Mouse (Mus musculus) v-Abl transformed pro-B cells (cell line): ENCODE data around the gene Ap5m1.

Source experiments
- in situ Hi-C, 2 experiments: fragments of 400-800 bp; cut with MboI; formaldehyde crosslinking; loops; one replicate each; pipeline ENCODE4 v1.15.1; 2025; ENCODE audit not compliant: unreplicated experiment in 2 of 2

Ap5m1 gene

GRCm38 (mm10) chr14:49065529-49066273 is at the start of gene Ap5m1:
Ap5m1 (plus strand) TSS chr14:49066097.
- in situ Hi-C loops: loop anchor here (5.0 to 25.0 kb wide), 4 partner anchors 107 to 1778 kb away; partner anchors contain the start of genes Naa30 (in 2 of the 2), Mapk1ip1l (in 1 of the 2), Socs4 (in 1 of the 2) and Ttc5 (in 1 of the 2)

GRCm38 (mm10) chr14:49019765-49020164 is 46.1 kb upstream of the Ap5m1 start:
- in situ Hi-C loops: loop anchor here (25.0 kb wide), 2 partner anchors 657 to 1432 kb away; no protein-coding TSS in a partner anchor

GRCm38 (mm10) chr14:49027040-49027778 is 38.7 kb upstream of the Ap5m1 start:
- in situ Hi-C loops: no loop called here

GRCm38 (mm10) chr14:49027779-49028368 is 38.0 kb upstream of the Ap5m1 start:
- in situ Hi-C loops: no loop called here

- in situ Hi-C loops: no loop called here
Measured at GRCm38 (mm10) chr14:49028991-49029390, 36.9 kb upstream of the Ap5m1 start.

GRCm38 (mm10) chr14:49045610-49046009 is 20.3 kb upstream of the Ap5m1 start:
- in situ Hi-C loops: no loop called here

- in situ Hi-C loops: no loop called here
Measured at GRCm38 (mm10) chr14:49049492-49049891, 16.4 kb upstream of the Ap5m1 start.

GRCm38 (mm10) chr14:49063838-49064237 is 2.1 kb upstream of the Ap5m1 start:
- in situ Hi-C loops: loop anchor here (5.0 to 25.0 kb wide), 4 partner anchors 52 to 1777 kb away; partner anchors contain the start of genes Mapk1ip1l (in 1 of the 2), Socs4 (in 1 of the 2), Ttc5 (in 1 of the 2) and Wdhd1 (in 1 of the 2)

- in situ Hi-C loops: loop anchor here (5.0 to 25.0 kb wide), 4 partner anchors 106 to 1779 kb away; partner anchors contain the start of genes Naa30 (in 2 of the 2), Mapk1ip1l (in 1 of the 2), Socs4 (in 1 of the 2) and Ttc5 (in 1 of the 2)
Measured at GRCm38 (mm10) chr14:49066274-49066823, 452 bp downstream of the Ap5m1 start, which contains the start of gene Exoc5. Exoc5 (minus strand) TSS chr14:49066653.

- in situ Hi-C loops: loop anchor here in 1 of 2 experiments (25.0 kb wide), 2 partner anchors 1714 to 1786 kb away; partner anchors contain the start of genes Mapk1ip1l, Socs4, Ttc5 and Wdhd1
Measured at GRCm38 (mm10) chr14:49072837-49073236, 6.9 kb downstream of the Ap5m1 start.

GRCm38 (mm10) chr14:49073896-49074295 is 8.0 kb downstream of the Ap5m1 start:
- in situ Hi-C loops: loop anchor here in 1 of 2 experiments (25.0 kb wide), 2 partner anchors 1713 to 1787 kb away; partner anchors contain the start of genes Mapk1ip1l, Socs4, Ttc5 and Wdhd1

- in situ Hi-C loops: loop anchor here in 1 of 2 experiments (25.0 kb wide), 2 partner anchors 1713 to 1787 kb away; partner anchors contain the start of genes Mapk1ip1l, Socs4, Ttc5 and Wdhd1
Measured at GRCm38 (mm10) chr14:49074361-49074760, 8.5 kb downstream of the Ap5m1 start.

GRCm38 (mm10) chr14:49078820-49079219 is 12.9 kb downstream of the Ap5m1 start:
- in situ Hi-C loops: loop anchor here in 1 of 2 experiments (25.0 kb wide), 1 partner anchor 1342 kb away; no protein-coding TSS in a partner anchor

GRCm38 (mm10) chr14:49086522-49086921 is 20.6 kb downstream of the Ap5m1 start:
- in situ Hi-C loops: loop anchor here in 1 of 2 experiments (25.0 kb wide), 1 partner anchor 1349 kb away; no protein-coding TSS in a partner anchor

- in situ Hi-C loops: loop anchor here in 1 of 2 experiments (25.0 kb wide), 1 partner anchor 1351 kb away; no protein-coding TSS in a partner anchor
Measured at GRCm38 (mm10) chr14:49088155-49089048, 22.5 kb downstream of the Ap5m1 start.

GRCm38 (mm10) chr14:49089461-49090058 is 23.7 kb downstream of the Ap5m1 start:
- in situ Hi-C loops: loop anchor here in 1 of 2 experiments (25.0 kb wide), 1 partner anchor 1352 kb away; no protein-coding TSS in a partner anchor

GRCm38 (mm10) chr14:49090102-49090501 is 24.2 kb downstream of the Ap5m1 start:
- in situ Hi-C loops: loop anchor here in 1 of 2 experiments (25.0 kb wide), 1 partner anchor 1353 kb away; no protein-coding TSS in a partner anchor

GRCm38 (mm10) chr14:49091277-49091676 is 25.4 kb downstream of the Ap5m1 start:
- in situ Hi-C loops: loop anchor here in 1 of 2 experiments (25.0 kb wide), 1 partner anchor 1354 kb away; no protein-coding TSS in a partner anchor
